Mouse (Mus musculus) left cerebral cortex, adult 8-10 months (tissue): Measurements from ENCODE around the gene Abcb5. TPM values are rescaled to one million over a fixed set of nuclear protein-coding genes. Genes with fewer than 3 reads are reported as not detected.

ENCODE experiments used
- DNase-seq, 2 experiments: peaks; one replicate each; pipeline ENCODE4 v3.0.0; 2022; ENCODE audit warnings: low spot score in 2 of 2
- total RNA-seq, 4 experiments: library from RNA; stranded (reverse); gene quantifications; 2 replicates each; pipeline ENCODE4 v1.2.4; 2022

The Abcb5 gene
- total RNA-seq, 4 experiments from 2014 or later, result not detected

- no peak for DNase-seq
Measured at GRCm38 (mm10) chr12:118848496-118849202, 117.6 kb downstream of the Abcb5 start.

GRCm38 (mm10) chr12:118847861-118848495 is 118.2 kb downstream of the Abcb5 start:
- DNase-seq, result no peak

GRCm38 (mm10) chr12:118847381-118847780 is 118.8 kb downstream of the Abcb5 start:
- no peak for DNase-seq

GRCm38 (mm10) chr12:118846649-118847321 is 119.4 kb downstream of the Abcb5 start:
- no peak for DNase-seq

GRCm38 (mm10) chr12:118846221-118846620 is 120.0 kb downstream of the Abcb5 start, which contains the start of gene Sp8:
TSS of gene Sp8 (plus strand) at chr12:118846329.
- DNase-seq, result no peak

GRCm38 (mm10) chr12:118845351-118845750 is 120.9 kb downstream of the Abcb5 start:
- DNase-seq, result no peak

GRCm38 (mm10) chr12:118844841-118845240 is 121.4 kb downstream of the Abcb5 start:
- DNase-seq, result no peak

- DNase-seq, result no peak
Measured at GRCm38 (mm10) chr12:118844111-118844510, 122.1 kb downstream of the Abcb5 start.

GRCm38 (mm10) chr12:118842671-118843411 is 123.4 kb downstream of the Abcb5 start:
- no peak for DNase-seq

GRCm38 (mm10) chr12:118841971-118842550 is 124.2 kb downstream of the Abcb5 start:
- DNase-seq, result no peak

- DNase-seq, result no peak
Measured at GRCm38 (mm10) chr12:118841381-118841922, 124.8 kb downstream of the Abcb5 start.

- no peak for DNase-seq
Measured at GRCm38 (mm10) chr12:118840861-118841260, 125.4 kb downstream of the Abcb5 start.

- DNase-seq, result no peak
Measured at GRCm38 (mm10) chr12:118840301-118840700, 125.9 kb downstream of the Abcb5 start.

GRCm38 (mm10) chr12:118839398-118839797 is 126.8 kb downstream of the Abcb5 start:
- no peak for DNase-seq

- DNase-seq, result no peak
Measured at GRCm38 (mm10) chr12:118838260-118838659, 128.0 kb downstream of the Abcb5 start.

GRCm38 (mm10) chr12:118837361-118837760 is 128.9 kb downstream of the Abcb5 start:
- no peak for DNase-seq

GRCm38 (mm10) chr12:118836411-118837341 is 129.5 kb downstream of the Abcb5 start:
- no peak for DNase-seq

GRCm38 (mm10) chr12:118829881-118830280 is 136.3 kb downstream of the Abcb5 start:
- DNase-seq, result no peak
